Mouse (Mus musculus) ES-E14 (cell line): ENCODE results near the gene Cdk11b. TPM values are rescaled to one million over a fixed set of nuclear protein-coding genes. Genes with fewer than 3 reads are reported as not detected.

Source experiments
- DNase-seq: peaks from one replicate; pipeline ENCODE4 v3.0.0-alpha.2; 2013; ENCODE audit warnings: low read depth, low spot score
- H3K27ac ChIP-seq: 2 replicates; pipeline ENCODE4 v1.5.1; 2012; ENCODE audit warnings: low read depth, mild to moderate bottlenecking, low read length, moderate library complexity, mixed read lengths; ENCODE audit not compliant: poor library complexity, insufficient read depth, severe bottlenecking
- H3K36me3 ChIP-seq: 2 replicates; pipeline ENCODE4 v1.6.1; 2012; ENCODE audit warnings: mild to moderate bottlenecking, low read length, moderate library complexity, mixed read lengths; ENCODE audit not compliant: control insufficient read depth, poor library complexity, insufficient read depth, severe bottlenecking
- H3K4me1 ChIP-seq, 2 experiments: fragments of 150-350 bp in 1 of 2; sonication (generic) in 1 of 2; 2 replicates each; pipeline ENCODE4 v1.6.1; 2012; ENCODE audit warnings: low read length in 2 of 2, mild to moderate bottlenecking in 1 of 2, mixed read lengths in 1 of 2; ENCODE audit not compliant: control insufficient read depth in 2 of 2, insufficient read depth in 2 of 2, poor library complexity in 1 of 2
- H3K4me3 ChIP-seq, 2 experiments: fragments of 150-350 bp in 1 of 2; sonication (generic) in 1 of 2; 2 replicates each; pipeline ENCODE4 v1.5.1; 2012; ENCODE audit warnings: low read length in 2 of 2, low read depth in 1 of 2, mild to moderate bottlenecking in 1 of 2, mixed read lengths in 1 of 2; ENCODE audit not compliant: insufficient read depth in 1 of 2, poor library complexity in 1 of 2, severe bottlenecking in 1 of 2
- H3K9ac ChIP-seq: 2 replicates; pipeline ENCODE4 v1.6.1; 2012; ENCODE audit warnings: low read depth, mild to moderate bottlenecking, low read length, mixed read lengths; ENCODE audit not compliant: poor library complexity, insufficient read depth, severe bottlenecking
- H3K9me3 ChIP-seq: fragments of 150-350 bp; sonication (generic); 2 replicates; pipeline ENCODE4 v1.6.1; 2012; ENCODE audit warnings: low read depth, mild to moderate bottlenecking, low read length; ENCODE audit not compliant: control insufficient read depth, insufficient read depth
- CHD2 ChIP-seq: IDR thresholded peaks from 2 replicates; pipeline ENCODE4 v1.6.1; 2014; ENCODE audit warnings: mild to moderate bottlenecking, low read depth, low read length, inconsistent platforms
- HCFC1 ChIP-seq: IDR thresholded peaks from 2 replicates; pipeline ENCODE4 v1.6.1; 2012; ENCODE audit warnings: low read length, inconsistent platforms, borderline replicate concordance; ENCODE audit not compliant: insufficient read depth
- MAFK ChIP-seq: IDR thresholded peaks from 2 replicates; pipeline ENCODE4 v1.6.1; 2014; ENCODE audit warnings: mild to moderate bottlenecking, low read depth, low read length, inconsistent platforms; ENCODE audit not compliant: insufficient read depth
- ZC3H11A ChIP-seq: IDR thresholded peaks from 2 replicates; pipeline ENCODE4 v1.6.1; 2012; ENCODE audit warnings: low read depth, mild to moderate bottlenecking, inconsistent platforms, low read length, borderline replicate concordance
- ZNF384 ChIP-seq: IDR thresholded peaks from 2 replicates; pipeline ENCODE4 v1.6.1; 2012; ENCODE audit warnings: low read depth, low read length, inconsistent platforms
- in situ Hi-C, 2 experiments: fragments of 600-800 bp; cut with MboI; formaldehyde crosslinking; loops; one replicate each; pipeline ENCODE4 v1.15.1; 2025; ENCODE audit warnings: low sequenced_read_pairs in 2 of 2, inconsistent platforms in 1 of 2; ENCODE audit not compliant: unreplicated experiment in 2 of 2
- total RNA-seq: library from RNA; depleted of rRNA; stranded (reverse); fragments of 300-350 nt; gene quantifications from 2 replicates; pipeline ENCODE4 v1.2.3, GENCODE M21; 2012

Gene Cdk11b
- total RNA-seq, 1 experiment: 50.1 TPM

GRCm38 (mm10) chr4:155656214-155656751 is 31.6 kb downstream of the Cdk11b start:
- TF ChIP-seq ZNF384 (no peak), MAFK (no peak), ZC3H11A (no peak), CHD2 (no peak), HCFC1 (no peak)
- Histone ChIP-seq H3K9me3 (no peaks in the 10 kb centered on the region), H3K4me3 (no peak overlapping the region), H3K27ac (no peak overlapping the region), H3K4me1 (peaks cover 3 to 24% of the 10 kb centered on the region in 2 experiments; a peak in 3 of 4 replicates), H3K36me3 (peaks cover 26% of the 10 kb centered on the region), H3K9ac (no peak overlapping the region)
- in situ Hi-C loops: no loop called here
- no peak for DNase-seq

- no peak for DNase-seq
- TF ChIP-seq ZC3H11A (no peak), ZNF384 (no peak), MAFK (no peak), HCFC1 (no peak), CHD2 (no peak)
- Histone ChIP-seq H3K27ac (no peak overlapping the region), H3K9ac (no peak overlapping the region), H3K4me1 (peaks cover 0 to 9% of the 10 kb centered on the region in 2 experiments; a peak in 2 of 4 replicates), H3K4me3 (no peak overlapping the region), H3K9me3 (no peaks in the 10 kb centered on the region), H3K36me3 (peaks cover 27% of the 10 kb centered on the region)
- in situ Hi-C loops: no loop called here
Measured at GRCm38 (mm10) chr4:155658961-155659360, 34.3 kb downstream of the Cdk11b start.

GRCm38 (mm10) chr4:155660641-155661040 is 36.0 kb downstream of the Cdk11b start:
- H3K4me3 ChIP-seq: no peak overlapping the region
- H3K4me1 ChIP-seq: peaks cover 0 to 3% of the 10 kb centered on the region in 2 experiments; a peak in 1 of 4 replicates
- no peaks in the 10 kb centered on the region for H3K9me3 ChIP-seq
- H3K9ac ChIP-seq: no peak overlapping the region
- DNase-seq: no peak
- in situ Hi-C loops: no loop called here
- TF ChIP-seq ZC3H11A: no peak
- TF ChIP-seq MAFK: no peak
- TF ChIP-seq CHD2: no peak
- TF ChIP-seq HCFC1: no peak
- TF ChIP-seq ZNF384: no peak
- H3K27ac ChIP-seq: no peak overlapping the region
- peaks cover 27% of the 10 kb centered on the region for H3K36me3 ChIP-seq

GRCm38 (mm10) chr4:155666903-155667302 is 42.2 kb downstream of the Cdk11b start:
- TF ChIP-seq MAFK (no peak), CHD2 (no peak), ZNF384 (no peak), ZC3H11A (no peak), HCFC1 (no peak)
- Histone ChIP-seq H3K36me3 (peaks cover 3% of the 10 kb centered on the region; the same call in 1 of the 2 replicates), H3K4me3 (no peak overlapping the region), H3K4me1 (peaks cover 7 to 9% of the 10 kb centered on the region in 2 experiments), H3K9ac (no peak overlapping the region), H3K27ac (no peak overlapping the region), H3K9me3 (no peaks in the 10 kb centered on the region)
- DNase-seq: no peak
- in situ Hi-C loops: no loop called here
